Mouse (Mus musculus): ENCODE results near the gene Gnb1l. TPM values are rescaled to one million over a fixed set of nuclear protein-coding genes. Genes with fewer than 3 reads are reported as not detected.

The Gnb1l gene
- polyA plus RNA-seq, 1 experiment from 2014 or later = 14.0 TPM

GRCm38 (mm10) chr16:18464271-18464670 is 34.2 kb upstream of the Gnb1l start:
- Histone ChIP-seq H3K4me3 (replicated peaks) (no peak overlapping the region), H3K27me3 (replicated peaks) (no peaks in the 10 kb centered on the region), H3K4me2 (replicated peaks) (no peak overlapping the region), H3K4me1 (replicated peaks) (peaks cover 12% of the 10 kb centered on the region), H3K27ac (no peak overlapping the region), H3K9ac (no peak overlapping the region), H3K36me3 (no peaks in the 10 kb centered on the region), H3K9me3 (no peaks in the 10 kb centered on the region)
- ATAC-seq = no peak
- WGBS = 59% methylated on average over 3 of the region's 3 CpGs

DNA sequence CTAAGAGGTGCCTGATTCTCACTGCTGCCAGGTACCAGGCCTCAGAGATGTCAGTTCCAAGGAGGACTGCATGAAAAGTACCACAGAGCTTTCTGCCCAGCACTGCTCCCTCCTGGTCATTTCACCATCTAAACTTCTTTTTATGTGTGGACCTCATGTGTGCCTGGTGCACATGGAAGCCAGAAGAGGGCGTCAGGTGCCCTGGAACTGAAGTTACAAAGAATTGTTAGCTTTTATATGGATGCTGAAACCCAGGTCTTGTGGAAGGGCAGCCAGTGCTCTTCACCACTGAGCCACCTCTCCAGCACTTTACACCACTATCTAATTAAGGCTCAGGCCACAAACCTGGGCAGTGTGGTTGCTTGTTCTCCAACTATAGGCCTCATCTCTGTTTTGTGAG is 27.7 kb upstream of the Gnb1l start:
- Histone ChIP-seq H3K36me3 (no peaks in the 10 kb centered on the region), H3K4me1 (replicated peaks) (no peaks in the 10 kb centered on the region), H3K27me3 (replicated peaks) (no peaks in the 10 kb centered on the region), H3K9ac (no peak overlapping the region), H3K9me3 (no peaks in the 10 kb centered on the region), H3K4me3 (replicated peaks) (no peak overlapping the region), H3K4me2 (replicated peaks) (no peak overlapping the region), H3K27ac (no peak overlapping the region)
- no peak for ATAC-seq
- WGBS = 33% methylated on average over 1 of the region's 1 CpGs

DNA sequence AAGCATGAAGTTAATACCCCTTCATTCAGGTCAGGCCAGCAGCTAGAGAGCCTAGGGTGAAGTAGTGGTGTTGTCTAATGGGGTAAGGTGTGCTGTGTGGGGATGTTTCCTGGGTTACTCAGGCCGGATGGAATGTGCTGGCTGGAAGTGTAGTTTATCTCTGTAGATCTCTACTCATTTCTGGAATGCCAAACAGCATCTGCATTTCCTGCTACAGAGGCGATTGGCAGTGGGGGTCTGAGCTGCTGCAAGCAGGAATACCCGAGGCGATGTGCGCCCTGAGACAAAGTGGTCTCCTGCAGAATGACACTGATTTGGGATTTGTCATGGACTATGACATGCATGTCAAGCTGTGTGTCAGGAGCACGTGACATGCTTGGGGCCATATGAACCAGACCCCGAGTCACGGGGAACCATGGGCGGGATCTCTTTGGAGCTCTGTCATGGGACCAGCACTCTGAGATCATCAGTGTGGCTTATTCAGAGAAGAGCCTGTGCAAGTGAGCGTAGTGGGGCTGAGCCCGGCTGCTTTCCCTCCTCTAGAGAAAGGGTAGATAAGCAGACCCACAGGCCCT is 27.0 kb upstream of the Gnb1l start:
- no peaks in the 10 kb centered on the region for H3K27me3 ChIP-seq (replicated peaks)
- no peak overlapping the region for H3K4me2 ChIP-seq (replicated peaks)
- H3K4me3 ChIP-seq (replicated peaks) = no peak overlapping the region
- H3K9me3 ChIP-seq = no peaks in the 10 kb centered on the region
- no peaks in the 10 kb centered on the region for H3K36me3 ChIP-seq
- no peak overlapping the region for H3K9ac ChIP-seq
- no peak overlapping the region for H3K27ac ChIP-seq
- H3K4me1 ChIP-seq (replicated peaks) = no peaks in the 10 kb centered on the region
- WGBS = 59% methylated on average over 11 of the region's 11 CpGs
- ATAC-seq = no peak

DNA sequence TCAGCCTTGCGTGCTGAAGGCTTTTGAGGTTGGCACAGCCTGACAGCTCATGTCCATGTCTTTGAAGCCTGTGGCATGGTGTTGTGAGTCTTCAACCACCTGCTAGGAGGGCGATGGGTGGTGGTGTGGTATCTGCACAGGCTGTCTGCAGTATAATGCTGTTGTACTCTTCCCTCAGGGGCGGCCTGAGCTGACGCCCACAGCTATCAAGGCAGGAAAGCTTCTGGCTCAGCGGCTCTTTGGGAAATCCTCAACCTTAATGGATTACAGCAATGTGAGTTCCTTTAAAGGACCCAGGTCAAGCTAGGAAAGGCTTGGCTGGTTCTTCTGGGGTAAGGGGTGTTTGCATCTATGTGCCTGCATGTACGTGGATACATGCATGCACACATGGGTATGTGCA is 26.5 kb upstream of the Gnb1l start:
- ATAC-seq = no peak
- Histone ChIP-seq H3K4me1 (replicated peaks) (no peaks in the 10 kb centered on the region), H3K27ac (no peak overlapping the region), H3K9ac (no peak overlapping the region), H3K27me3 (replicated peaks) (no peaks in the 10 kb centered on the region), H3K36me3 (no peaks in the 10 kb centered on the region), H3K4me3 (replicated peaks) (no peak overlapping the region), H3K9me3 (no peaks in the 10 kb centered on the region), H3K4me2 (replicated peaks) (no peak overlapping the region)
- WGBS = 91% methylated on average over 6 of the region's 6 CpGs

- H3K36me3 ChIP-seq = no peaks in the 10 kb centered on the region
- WGBS = 87% methylated on average over 4 of the region's 4 CpGs
- ATAC-seq = no peak
- H3K27ac ChIP-seq = no peak overlapping the region
- H3K9ac ChIP-seq = no peak overlapping the region
- H3K4me1 ChIP-seq (replicated peaks) = no peaks in the 10 kb centered on the region
- no peak overlapping the region for H3K4me3 ChIP-seq (replicated peaks)
- no peaks in the 10 kb centered on the region for H3K9me3 ChIP-seq
- H3K27me3 ChIP-seq (replicated peaks) = no peaks in the 10 kb centered on the region
- H3K4me2 ChIP-seq (replicated peaks) = no peak overlapping the region
Measured at GRCm38 (mm10) chr16:18472416-18472815, 26.1 kb upstream of the Gnb1l start.

DNA sequence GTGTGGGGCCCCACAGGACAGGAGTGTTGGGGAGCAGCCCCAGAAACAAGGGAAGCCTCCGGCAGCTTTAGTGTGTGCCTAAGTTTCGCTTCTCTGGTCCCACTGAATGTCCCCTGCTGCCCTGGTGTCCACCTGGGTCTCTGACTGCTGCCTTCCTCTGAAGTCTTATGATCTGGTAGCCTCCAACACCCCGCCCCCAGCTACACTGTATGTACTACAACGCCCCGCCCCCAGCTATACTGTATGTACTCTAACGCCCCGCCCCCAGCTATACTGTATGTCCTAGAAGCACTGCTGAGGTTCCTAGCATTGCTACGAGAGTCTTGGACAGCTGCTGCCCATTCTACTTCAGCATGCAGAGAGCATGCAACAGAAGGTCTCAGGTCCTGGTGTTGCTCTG is 25.5 kb upstream of the Gnb1l start:
- H3K27ac ChIP-seq = no peak overlapping the region
- H3K9me3 ChIP-seq = no peaks in the 10 kb centered on the region
- no peaks in the 10 kb centered on the region for H3K36me3 ChIP-seq
- no peaks in the 10 kb centered on the region for H3K4me1 ChIP-seq (replicated peaks)
- H3K4me2 ChIP-seq (replicated peaks) = no peak overlapping the region
- H3K4me3 ChIP-seq (replicated peaks) = no peak overlapping the region
- WGBS = 88% methylated on average over 8 of the region's 8 CpGs
- ATAC-seq = peak; percentile 77
- no peak overlapping the region for H3K9ac ChIP-seq
- H3K27me3 ChIP-seq (replicated peaks) = no peaks in the 10 kb centered on the region

DNA sequence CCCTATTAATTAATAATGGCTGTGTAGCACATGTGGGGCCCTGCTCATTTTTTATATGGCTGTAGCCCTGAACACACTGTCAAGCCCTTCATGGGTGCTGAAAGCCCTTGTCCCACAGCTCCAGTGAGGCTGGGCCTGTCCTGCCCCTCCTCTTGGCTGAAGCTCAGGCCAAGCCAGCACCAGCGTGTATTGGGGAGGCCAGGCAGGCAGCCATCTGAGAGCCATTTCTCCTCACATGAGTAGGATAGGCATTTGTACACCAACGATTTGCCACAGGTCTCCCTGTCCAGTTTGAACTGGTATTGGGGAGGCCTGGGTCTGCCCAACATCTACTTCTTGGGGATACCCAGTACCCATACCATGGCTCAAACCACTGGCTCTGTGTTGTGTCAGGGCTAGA is 24.5 kb upstream of the Gnb1l start:
- Histone ChIP-seq H3K4me1 (replicated peaks) (no peaks in the 10 kb centered on the region), H3K4me2 (replicated peaks) (no peak overlapping the region), H3K9me3 (no peaks in the 10 kb centered on the region), H3K4me3 (replicated peaks) (no peak overlapping the region), H3K27ac (no peak overlapping the region), H3K9ac (no peak overlapping the region), H3K27me3 (replicated peaks) (no peaks in the 10 kb centered on the region), H3K36me3 (no peaks in the 10 kb centered on the region)
- WGBS = 78% methylated on average over 2 of the region's 2 CpGs
- ATAC-seq = no peak

GRCm38 (mm10) chr16:18477996-18478395 is 20.5 kb upstream of the Gnb1l start:
- no peaks in the 10 kb centered on the region for H3K4me1 ChIP-seq (replicated peaks)
- 71% methylated on average over 6 of the region's 6 CpGs for WGBS
- H3K4me2 ChIP-seq (replicated peaks) = no peak overlapping the region
- H3K9ac ChIP-seq = no peak overlapping the region
- no peaks in the 10 kb centered on the region for H3K36me3 ChIP-seq
- H3K27ac ChIP-seq = no peak overlapping the region
- H3K9me3 ChIP-seq = no peaks in the 10 kb centered on the region
- H3K27me3 ChIP-seq (replicated peaks) = no peaks in the 10 kb centered on the region
- H3K4me3 ChIP-seq (replicated peaks) = no peak overlapping the region
- ATAC-seq = no peak

GRCm38 (mm10) chr16:18479667-18480066 is 18.8 kb upstream of the Gnb1l start:
- no peak for ATAC-seq
- no peak overlapping the region for H3K9ac ChIP-seq
- H3K4me1 ChIP-seq (replicated peaks) = no peaks in the 10 kb centered on the region
- H3K4me2 ChIP-seq (replicated peaks) = no peak overlapping the region
- WGBS = 51% methylated on average over 7 of the region's 7 CpGs
- H3K9me3 ChIP-seq = no peaks in the 10 kb centered on the region
- H3K27ac ChIP-seq = no peak overlapping the region
- H3K36me3 ChIP-seq = no peaks in the 10 kb centered on the region
- H3K27me3 ChIP-seq (replicated peaks) = no peaks in the 10 kb centered on the region
- no peak overlapping the region for H3K4me3 ChIP-seq (replicated peaks)

DNA sequence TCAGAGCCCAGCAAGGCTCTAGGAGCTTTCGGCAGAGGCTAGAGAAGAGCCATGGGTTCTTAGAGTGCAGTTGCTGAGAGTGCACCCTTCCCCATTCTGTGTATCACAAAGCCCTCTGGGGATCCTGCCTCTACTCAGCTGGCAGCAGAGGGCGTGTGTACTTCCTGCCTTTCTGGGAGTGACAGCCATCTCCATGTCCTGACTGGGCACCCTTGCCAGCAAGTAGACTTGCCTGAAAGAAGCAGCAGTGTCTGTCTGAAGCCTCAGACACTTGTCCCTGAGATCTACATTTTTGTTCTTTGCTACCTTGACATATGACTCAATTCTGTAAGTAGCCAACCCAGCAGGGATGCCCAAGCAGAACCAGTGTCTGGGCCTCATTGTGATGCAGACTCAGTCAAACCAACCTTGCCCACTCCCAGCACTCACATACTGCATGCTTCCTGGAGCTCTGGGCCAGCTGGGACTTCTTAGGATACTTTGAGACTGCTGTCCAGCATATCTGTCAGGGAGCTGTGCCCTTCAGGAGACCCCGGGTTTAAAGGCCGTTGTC is 17.5 kb upstream of the Gnb1l start:
- Histone ChIP-seq H3K36me3 (no peaks in the 10 kb centered on the region), H3K4me3 (replicated peaks) (no peak overlapping the region), H3K4me1 (replicated peaks) (no peaks in the 10 kb centered on the region), H3K27ac (no peak overlapping the region), H3K9ac (no peak overlapping the region), H3K27me3 (replicated peaks) (no peaks in the 10 kb centered on the region), H3K9me3 (no peaks in the 10 kb centered on the region), H3K4me2 (replicated peaks) (no peak overlapping the region)
- no peak for ATAC-seq
- WGBS = 72% methylated on average over 4 of the region's 4 CpGs

- Histone ChIP-seq H3K27me3 (replicated peaks) (no peaks in the 10 kb centered on the region), H3K4me3 (replicated peaks) (no peak overlapping the region), H3K27ac (no peak overlapping the region), H3K4me1 (replicated peaks) (no peaks in the 10 kb centered on the region), H3K9me3 (no peaks in the 10 kb centered on the region), H3K9ac (no peak overlapping the region), H3K4me2 (replicated peaks) (no peak overlapping the region), H3K36me3 (no peaks in the 10 kb centered on the region)
- 90% methylated on average over 3 of the region's 3 CpGs for WGBS
- no peak for ATAC-seq
Measured at GRCm38 (mm10) chr16:18482431-18482830, 16.1 kb upstream of the Gnb1l start.

DNA sequence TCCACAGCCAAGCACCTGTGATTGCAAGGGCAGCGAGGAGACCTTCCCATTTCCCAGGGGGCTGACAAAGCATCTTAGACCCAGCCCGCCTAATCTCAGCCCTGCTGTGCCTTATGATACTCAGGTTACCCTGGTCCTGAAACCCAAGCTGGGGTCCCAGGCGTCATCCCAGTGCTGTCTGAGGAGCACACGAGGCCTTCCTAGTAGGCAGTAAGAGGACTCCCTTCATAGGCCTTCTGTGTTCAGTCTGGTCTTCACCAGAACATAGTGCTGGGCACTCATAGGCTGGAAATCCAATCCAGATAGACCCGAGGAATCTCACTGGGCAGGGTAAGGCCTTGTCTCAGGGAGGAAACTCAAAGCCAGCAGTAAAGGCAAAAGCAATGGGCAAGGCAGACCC is 14.7 kb upstream of the Gnb1l start:
- no peaks in the 10 kb centered on the region for H3K36me3 ChIP-seq
- H3K27me3 ChIP-seq (replicated peaks) = no peaks in the 10 kb centered on the region
- H3K4me2 ChIP-seq (replicated peaks) = no peak overlapping the region
- H3K9me3 ChIP-seq = no peaks in the 10 kb centered on the region
- no peak for ATAC-seq
- H3K4me3 ChIP-seq (replicated peaks) = no peak overlapping the region
- H3K27ac ChIP-seq = no peak overlapping the region
- H3K9ac ChIP-seq = no peak overlapping the region
- H3K4me1 ChIP-seq (replicated peaks) = no peaks in the 10 kb centered on the region
- WGBS = 68% methylated on average over 5 of the region's 5 CpGs

- Histone ChIP-seq H3K4me3 (replicated peaks) (no peak overlapping the region), H3K36me3 (no peaks in the 10 kb centered on the region), H3K27ac (no peak overlapping the region), H3K9me3 (no peaks in the 10 kb centered on the region), H3K4me1 (replicated peaks) (no peaks in the 10 kb centered on the region), H3K27me3 (replicated peaks) (no peaks in the 10 kb centered on the region), H3K9ac (no peak overlapping the region), H3K4me2 (replicated peaks) (no peak overlapping the region)
- ATAC-seq = no peak
- 38% methylated on average over 4 of the region's 4 CpGs for WGBS
Measured at GRCm38 (mm10) chr16:18484386-18484785, 14.1 kb upstream of the Gnb1l start.
